Mouse (Mus musculus) thymus, postnatal 14 days (tissue): ENCODE data around the gene Nup210.
A peak's percentile ranks its signal among the peaks of the same experiment; 100 is the strongest.
"Not testable (repeated sequence)": the region's sequence is repeated elsewhere in the genome, so short reads cannot be mapped to it uniquely, and the experiment has no call there.

Experiments
- DNase-seq: peaks from one replicate; pipeline ENCODE4 v3.0.0; 2021

Gene Nup210

DNA sequence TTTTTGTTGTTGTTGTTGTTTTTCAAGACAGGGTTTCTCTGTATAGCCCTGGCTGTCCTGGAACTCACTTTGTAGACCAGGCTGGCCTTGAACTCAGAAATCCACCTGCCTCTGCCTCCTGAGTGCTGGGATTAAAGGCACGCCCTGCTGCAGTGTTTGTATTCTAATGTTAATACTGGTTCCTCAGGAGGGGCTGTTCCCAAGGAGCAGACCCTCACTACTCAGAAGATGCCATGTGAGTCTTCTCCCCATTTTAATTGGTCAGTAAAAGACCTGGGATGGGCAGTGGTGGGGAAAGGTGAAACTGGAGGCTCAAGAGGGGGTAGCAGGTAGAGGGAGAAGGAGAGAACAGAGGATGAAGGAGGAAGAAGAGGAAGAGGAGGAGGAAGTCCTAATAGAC is 13.2 kb downstream of the Nup210 start:
- DNase-seq: not testable (repeated sequence)

DNA sequence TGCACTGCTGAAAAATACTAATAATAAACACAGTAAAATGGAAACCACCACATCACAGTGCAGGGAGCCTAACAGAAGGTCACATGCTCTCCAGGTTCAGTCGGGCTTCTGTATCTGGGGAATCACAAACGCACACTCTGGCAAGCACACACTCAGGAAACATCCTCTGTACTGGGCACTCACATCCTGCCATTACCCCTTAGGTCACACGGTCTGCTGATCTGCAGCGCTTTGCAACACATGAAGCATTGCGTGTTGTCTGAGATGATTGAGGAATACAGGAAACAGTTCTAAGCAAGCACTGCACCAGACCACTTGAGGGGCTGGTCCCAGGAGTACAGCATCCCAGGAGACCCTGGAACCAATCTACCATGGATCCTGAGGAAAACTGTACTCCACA is 16.0 kb downstream of the Nup210 start:
- no peak for DNase-seq

DNA sequence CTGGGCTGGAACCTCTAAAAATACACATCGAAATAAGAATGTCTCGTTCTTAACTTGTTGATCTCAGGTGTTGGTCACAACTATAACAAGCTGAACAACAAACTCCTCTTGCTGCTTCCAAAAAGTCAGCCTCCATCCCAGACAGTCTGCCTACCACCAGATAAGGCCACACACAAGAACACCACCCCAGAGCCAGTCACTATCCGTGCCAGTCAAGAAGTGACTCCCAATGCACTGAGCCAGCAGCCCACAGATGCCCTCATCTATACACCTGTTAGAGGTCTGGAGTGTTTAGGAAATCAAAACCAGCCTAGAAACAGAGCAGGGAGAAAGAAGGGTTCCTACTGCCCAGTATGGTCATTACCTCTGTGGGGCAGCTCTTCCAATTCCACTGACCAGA is 18.8 kb downstream of the Nup210 start:
- DNase-seq: no peak

DNA sequence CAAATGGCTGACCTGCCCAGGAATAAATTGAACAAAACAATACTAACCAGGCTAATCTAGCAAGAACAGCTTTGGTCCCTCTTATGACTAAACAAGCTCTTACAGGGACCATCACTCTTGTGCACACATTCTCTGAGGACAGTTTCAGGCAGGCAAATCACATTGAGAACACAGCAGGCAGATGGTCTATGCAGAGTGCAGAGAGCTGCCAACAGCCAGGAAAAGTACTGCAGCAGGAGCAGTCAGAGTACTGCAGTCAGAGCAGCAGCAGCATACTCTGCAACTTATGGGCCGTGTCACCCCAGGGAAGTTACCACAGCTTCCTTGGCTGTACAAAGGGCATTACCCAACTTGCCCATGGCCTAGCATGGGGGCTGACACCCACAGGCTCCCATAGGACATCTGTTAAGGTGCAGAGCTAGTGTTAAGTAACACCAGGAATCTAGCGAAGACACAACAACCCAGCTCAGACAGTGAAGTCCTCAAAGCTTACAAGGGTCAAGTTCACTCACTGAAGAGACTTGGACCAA is 21.5 kb downstream of the Nup210 start:
- DNase-seq: no peak

DNA sequence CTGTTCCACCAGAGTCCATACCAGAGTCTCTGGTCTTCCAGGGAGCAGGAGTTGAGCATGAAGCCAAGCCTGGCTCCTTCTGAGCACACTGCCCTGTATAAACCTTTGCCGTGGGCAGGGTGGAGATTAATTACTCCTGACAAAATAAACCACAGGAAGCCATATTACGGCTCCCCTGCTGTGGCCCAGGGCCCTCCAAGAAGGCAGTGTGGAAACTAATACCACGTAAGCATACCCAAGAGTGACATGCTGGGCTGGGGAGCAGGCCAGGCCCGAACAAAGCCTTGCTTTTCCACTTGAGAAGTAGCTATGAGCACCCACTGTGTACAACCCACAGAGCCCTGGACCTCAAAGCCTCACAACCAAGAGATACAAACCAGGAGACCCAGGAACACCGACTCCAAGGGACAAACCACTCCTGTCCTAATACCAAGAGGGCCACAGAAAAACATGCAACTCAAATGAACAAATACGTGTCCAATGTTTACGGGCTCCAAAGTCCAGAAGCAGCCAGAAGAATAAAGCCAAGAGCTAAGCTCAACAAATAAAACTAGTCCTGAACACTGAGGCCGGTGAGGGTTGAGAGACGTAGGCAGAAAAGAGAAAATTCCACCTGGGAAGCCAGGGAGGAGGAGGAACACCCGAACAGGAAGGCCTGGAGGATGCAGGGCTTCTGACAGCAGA is 24.3 kb downstream of the Nup210 start:
- DNase-seq: no peak

DNA sequence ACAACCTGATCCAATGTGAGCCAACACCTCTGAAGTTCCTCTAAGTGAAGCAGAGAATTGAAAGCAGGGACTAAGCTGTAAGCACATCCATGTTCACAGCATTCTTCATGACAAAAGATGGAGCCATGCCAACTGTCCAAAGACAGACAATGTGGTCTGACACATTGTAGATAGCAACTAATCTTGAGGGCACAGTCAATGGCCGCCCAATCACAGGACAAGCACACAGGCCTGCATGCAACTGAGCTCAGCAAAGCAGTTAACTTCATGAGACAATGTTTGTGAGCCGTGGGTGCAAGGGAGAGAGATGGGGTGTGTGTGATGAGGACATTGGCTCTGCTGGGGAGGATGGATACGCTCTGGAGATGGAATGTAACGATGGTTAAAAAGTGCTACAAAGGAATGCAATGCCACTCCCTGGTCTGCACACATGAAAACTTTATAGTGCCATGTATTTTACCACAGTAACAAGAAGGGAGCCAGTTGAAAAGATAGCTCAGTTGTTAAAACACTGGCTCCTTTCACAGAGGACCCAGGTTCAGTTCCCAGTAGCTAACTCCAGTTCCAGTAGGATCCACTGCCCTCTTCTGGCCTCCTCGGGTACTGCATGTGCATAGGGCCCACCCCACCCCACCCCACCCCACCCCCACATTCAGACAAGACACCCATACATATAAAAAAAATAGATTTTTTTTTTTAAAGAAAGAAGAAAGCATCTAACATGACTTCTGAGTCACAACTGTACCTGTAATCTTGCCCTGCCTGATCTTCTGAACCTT is 31.3 kb downstream of the Nup210 start:
- DNase-seq: peak; percentile 73

DNA sequence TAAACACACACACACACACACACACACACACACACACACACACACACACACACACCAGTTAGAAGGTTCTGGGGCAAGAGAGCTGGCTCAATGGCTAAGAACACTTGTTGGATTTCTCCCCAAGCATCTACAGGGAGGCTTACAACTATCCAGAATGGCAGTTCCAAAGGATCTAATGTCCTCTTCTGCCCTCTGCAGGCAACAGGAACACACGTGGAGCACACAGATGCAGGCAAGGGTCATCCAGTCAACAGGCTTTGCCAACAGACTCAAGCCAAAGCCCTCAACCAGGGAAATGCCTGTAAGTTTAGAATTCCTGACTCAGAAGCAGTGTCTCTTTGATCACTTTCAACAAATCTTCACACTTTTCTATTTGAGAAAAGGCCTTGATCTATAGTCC is 36.6 kb downstream of the Nup210 start:
- DNase-seq: no peak

DNA sequence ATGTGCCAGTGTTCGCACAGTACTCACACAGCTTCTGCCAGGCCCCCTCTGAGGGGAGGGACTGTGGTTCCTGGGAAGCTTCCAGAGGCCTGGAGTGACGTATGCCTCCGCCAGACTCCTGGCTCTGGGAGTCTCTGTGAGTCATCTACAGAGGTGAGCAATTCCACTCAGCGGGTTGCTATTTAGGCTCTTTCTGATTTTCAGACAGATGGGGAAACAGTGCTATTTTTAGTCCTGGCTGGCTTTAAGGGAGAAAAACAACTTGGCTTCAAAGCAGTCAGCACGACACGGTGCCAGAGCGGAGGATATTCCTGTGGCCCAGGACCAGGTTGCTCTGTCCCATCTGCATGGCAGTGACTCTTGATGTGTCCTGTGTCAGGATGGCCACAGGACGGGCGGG is 40.4 kb downstream of the Nup210 start:
- no peak for DNase-seq

DNA sequence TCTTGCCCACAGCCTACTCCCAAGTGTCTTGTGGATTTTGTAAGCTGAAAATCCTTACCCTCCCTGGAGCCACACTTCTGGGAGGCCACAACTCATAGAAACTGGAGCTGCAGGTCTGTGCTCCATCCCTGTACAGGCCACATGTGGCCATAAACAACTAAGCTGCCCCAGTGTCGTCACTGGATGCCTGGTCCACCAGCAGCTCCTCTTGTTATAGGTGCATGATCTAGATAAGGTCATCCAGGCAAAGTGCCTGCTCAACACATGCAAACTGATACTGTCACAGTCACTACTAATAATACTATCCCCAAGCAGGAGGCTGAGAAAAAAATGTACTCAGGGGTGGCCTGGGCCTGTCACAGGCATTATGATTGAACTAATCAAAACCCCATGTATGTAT is 48.1 kb downstream of the Nup210 start:
- no peak for DNase-seq

DNA sequence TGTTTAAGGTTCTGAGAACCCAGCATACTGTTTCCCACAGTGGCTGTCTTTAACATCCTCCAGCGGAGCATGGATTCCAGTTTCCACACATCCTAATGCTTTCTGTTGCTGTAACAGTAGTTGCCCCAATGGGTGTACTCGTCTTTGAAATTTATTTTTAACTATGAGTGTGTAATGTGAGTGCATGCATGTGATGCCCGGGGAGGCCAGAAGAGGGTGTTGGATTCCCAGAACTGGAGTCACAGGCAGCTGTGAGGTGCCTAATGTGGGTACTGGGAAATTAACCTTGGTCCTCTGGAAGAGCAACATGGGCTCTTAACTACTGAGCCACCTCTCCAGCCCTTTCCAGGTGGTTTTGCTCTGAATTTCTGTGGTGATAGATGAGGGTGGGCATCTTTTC is 49.6 kb downstream of the Nup210 start:
- DNase-seq: peak; percentile 13

DNA sequence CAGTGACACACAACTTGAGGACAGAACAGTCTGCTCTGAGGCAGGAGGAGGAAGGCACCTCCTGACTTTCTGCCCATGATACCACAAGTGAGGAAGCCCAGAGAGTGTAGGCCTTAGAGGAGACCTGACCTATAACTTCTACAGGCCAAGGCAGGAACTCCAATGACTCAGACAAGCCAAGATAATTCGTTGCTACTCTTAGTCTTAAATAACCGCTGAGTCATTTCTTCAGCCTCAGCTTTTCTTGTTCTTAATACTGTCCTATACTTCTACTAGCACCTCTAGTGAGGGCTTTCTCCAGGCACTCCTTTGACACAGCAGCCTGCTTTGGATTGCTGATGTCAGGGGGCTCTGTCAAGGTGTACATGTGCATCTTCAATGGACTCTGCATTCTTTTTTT is 55.3 kb downstream of the Nup210 start:
- no peak for DNase-seq

DNA sequence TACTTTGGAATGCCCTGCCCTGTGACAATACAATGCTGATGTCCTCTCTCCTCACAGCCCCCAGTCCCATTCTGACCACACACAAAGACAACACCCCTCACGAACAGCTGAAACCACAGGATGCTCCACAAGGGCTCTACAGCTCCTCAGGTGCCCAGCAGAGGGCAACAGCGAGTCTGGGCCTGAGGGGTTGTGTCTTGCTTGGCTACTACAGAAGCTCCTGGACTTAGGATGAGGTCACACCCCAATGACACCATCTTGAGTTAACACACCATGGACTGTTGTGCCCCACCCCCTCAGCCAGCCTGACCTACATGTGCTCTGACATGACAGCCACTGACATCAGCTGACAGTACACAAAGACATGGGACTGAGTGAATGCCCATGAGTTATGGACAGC is 56.9 kb downstream of the Nup210 start:
- peak; percentile 64 for DNase-seq

DNA sequence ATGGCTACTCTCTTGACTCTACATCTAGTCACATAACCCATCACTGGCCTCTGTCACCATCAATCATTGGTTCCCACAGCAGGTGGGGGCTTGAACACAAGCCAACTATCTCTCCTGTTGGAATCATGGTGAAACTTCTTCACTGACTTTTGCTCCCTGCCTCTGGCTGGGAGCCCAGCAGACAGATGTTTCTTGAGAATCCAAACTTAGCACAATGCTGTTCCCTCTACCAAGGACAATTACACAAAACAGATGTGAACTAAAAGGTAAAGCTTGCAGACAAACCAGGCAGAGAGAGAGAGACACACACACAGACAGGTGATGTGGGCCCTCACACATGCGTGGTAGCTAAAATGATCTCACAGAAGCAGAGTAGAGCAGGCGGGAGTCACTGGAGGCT is 58.6 kb downstream of the Nup210 start:
- no peak for DNase-seq

DNA sequence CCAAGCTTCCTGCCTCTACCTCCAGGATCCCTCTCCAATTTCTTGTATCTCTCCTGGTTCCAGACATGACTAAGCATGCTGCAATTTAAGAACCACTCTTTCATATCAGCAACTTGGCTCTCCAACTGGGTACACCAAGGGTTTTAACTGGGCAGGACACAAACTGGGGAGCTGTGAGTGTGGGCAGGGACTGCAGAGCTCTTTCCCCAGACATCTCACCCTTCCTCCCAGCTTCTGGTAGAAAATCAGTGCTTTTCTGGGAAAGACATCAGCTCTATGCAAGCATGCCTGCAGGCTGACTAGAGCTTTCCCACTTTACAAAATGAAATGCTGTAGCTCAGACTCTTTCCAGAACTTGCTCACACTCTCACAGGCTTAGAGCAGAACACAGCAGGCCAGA is 60.3 kb downstream of the Nup210 start:
- no peak for DNase-seq

DNA sequence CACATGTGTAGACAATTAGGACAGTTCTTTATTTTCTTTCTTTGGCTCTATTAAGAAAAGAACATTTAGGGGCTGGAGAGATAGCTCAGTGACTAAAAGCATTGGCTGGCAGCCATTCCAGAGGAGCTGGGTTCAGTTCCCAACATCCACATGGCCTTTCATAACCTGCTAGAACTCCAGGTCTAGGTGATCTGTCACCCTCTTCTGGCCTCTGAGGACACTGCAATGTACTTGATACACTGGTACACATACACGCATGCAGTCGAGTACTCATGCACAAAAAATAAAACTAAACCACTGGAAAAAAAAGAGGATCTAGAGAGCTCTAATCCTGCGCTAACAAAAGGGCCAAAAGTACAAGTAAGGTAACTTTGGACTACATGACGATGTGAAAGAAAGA is 64.1 kb downstream of the Nup210 start:
- DNase-seq: no peak

DNA sequence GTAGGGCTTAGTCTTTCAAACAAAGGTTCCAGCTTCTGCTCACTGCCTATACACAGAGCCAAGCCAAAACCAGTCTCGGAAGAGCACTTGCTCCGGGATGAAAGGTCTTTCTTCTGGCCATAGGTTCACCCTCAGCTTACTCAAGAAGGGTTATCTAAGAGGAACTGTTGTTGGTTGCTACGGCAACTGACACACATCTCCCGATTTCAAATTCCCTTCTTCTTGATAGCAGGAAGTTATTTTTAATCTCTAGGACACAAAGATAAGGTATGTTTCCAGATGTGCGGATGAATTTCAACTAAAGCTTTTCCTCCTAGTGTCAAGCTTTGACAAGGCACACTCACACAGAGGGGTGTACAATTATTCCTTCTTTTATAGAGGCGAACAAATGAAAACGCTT is 68.6 kb downstream of the Nup210 start:
- no peak for DNase-seq

DNA sequence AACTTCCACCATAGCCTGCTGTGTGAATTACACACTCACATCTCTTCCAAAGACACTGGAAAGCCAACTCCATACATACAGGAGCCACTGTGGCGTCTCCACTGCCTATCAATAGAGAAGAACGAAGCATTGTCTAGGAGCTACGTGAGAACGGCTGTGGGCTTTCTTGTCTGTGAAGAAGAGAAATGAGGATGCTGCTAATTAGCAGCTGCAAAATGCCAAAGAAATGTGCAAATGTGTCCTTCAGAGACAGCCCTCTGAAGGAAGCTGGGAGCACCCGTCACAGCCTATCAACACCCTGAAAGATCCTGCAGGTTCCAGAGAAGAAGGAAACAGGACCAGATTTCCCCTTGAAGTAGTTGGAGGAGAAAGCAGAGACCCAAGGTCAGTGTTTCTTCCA is 69.2 kb downstream of the Nup210 start:
- DNase-seq: no peak

DNA sequence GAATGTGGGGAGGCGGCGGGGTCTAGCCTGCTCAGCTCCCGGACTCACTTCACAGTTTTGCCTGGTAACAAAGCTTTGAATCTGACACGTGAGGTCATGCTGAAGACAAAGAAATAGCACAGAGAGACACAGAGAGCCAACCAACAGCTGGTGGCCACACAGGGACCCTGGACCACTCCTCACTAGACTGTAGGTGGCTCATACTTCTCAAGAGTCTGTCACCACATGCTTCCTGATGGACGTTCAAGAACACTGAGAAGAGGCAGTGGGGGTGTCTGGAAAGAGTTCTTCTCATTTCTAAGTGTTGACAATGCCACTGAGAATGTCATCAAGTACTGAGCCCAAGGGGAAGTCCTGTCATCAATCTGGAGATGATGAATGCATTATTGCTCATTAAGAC is 70.4 kb downstream of the Nup210 start:
- DNase-seq: no peak

DNA sequence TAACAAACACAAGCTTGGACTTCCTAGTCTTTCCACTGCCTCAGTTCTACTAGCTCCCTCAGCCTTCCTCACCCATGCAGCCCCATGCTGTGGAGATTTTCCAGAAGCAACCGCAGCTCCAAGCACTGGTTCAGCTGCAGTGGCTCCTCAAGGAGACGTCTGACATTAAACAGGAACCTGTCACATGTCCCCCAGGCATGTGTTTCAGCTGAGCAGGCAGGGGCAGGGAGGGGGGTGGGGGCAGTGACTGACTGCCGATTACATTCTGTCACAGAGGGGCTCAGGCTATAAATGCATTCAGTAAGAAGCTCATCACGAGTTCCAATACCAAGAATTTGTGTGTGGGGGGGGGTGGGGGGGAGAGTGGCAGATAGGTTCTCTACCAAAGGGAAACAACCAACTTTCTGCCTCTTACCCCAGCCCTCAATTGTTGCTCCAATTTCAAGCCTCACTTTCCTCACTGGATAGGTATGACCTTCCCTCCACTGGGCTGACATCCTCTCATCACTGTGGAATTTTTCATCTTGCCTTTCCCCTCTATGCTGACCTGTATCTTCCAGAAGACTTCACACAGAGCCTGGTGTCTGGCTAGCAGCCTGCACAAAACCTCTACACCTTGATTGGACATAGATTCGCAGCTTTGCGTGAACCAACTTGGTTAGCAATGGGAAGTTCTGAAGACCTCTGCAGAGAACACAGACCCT is 71.8 kb downstream of the Nup210 start:
- DNase-seq: no peak

DNA sequence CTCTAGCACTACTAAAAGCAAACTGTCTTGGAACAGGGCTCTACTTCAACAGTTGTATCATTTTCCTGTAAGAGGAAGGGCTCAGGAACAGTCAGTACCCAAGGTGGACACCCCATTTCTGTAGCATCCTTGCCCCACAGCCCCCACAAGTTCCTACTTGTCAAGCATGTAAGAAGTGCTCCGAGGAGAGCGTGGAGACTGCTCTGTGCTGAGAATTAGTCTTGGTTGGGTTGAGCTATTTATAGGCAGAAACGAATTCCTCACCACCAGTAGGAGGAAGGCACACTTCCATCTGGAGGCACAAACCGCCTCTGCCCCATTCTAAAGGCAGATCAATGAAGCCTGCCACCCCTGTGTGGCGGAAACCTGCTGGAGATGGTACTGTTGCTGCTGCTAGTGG is 75.3 kb downstream of the Nup210 start:
- DNase-seq: no peak

DNA sequence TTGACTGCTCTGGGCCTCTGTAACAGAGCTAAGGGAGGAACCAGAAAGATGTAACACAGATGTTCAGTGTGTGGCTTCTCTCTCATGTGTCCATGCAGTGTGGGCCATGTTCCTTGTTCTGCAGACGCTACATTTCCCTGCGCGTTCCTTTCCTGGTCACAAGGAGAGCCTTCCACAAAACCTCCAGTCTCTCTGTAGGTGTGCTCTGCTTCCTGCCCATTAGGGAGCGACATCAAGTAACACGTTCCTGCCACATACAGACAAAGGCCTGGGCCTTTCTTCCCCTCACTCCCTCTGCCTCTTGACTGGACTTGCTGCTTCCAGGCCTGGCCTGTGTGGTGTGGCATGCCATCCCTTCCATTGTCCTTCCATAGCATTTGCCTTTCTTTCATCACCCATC is 88.4 kb downstream of the Nup210 start:
- no peak for DNase-seq

DNA sequence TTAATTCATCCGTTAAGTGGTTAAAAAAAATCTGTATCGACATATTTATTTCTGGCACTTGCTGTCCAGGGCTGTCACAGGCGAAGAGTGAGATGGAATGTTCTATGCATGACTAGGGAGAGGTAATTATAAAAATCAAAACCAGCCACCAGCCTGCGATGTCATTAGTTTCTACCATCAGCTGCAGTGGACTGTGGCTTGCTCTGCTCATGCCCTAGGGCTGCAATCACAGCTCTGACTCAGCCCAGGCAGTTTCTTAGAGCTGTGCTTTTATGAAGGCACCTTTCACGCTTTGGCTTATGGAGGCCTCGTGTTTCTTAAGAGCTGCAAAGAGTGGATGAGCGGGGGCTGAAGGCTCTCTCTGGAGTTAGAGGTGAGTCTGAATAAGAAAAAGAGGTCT is 95.8 kb downstream of the Nup210 start:
- DNase-seq: no peak

DNA sequence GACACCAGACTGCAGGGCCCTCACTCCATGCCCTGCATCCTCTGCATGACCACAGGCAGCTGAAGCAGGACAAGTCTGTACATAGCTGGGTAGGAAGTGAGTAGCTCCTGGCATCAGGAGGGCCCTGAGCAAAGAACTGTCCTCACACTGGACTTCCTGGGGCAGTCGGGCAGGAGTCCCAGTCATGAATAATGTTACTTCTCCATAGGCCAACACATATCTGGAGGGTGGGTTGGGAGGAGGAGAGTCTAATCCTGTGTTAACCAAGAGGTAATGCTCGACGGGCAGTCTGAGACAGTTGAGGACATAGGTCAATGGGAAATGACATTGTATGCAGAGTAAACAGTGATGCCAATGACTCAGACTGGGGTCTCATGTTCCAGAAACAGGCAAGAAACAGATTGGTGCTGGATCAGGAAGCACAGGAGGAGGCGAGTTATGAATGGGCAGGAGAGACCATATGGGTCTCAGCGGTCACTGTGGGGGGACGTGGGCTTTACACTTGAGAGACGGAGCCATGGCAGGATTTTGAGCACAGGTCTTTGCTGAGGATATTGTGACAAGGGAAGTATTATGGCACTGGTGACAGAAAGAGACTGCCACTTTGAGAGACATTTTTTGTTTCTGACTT is 99.9 kb downstream of the Nup210 start:
- DNase-seq: no peak
